Mouse (Mus musculus): ENCODE results near the gene Zbtb46.

Zbtb46 gene

DNA sequence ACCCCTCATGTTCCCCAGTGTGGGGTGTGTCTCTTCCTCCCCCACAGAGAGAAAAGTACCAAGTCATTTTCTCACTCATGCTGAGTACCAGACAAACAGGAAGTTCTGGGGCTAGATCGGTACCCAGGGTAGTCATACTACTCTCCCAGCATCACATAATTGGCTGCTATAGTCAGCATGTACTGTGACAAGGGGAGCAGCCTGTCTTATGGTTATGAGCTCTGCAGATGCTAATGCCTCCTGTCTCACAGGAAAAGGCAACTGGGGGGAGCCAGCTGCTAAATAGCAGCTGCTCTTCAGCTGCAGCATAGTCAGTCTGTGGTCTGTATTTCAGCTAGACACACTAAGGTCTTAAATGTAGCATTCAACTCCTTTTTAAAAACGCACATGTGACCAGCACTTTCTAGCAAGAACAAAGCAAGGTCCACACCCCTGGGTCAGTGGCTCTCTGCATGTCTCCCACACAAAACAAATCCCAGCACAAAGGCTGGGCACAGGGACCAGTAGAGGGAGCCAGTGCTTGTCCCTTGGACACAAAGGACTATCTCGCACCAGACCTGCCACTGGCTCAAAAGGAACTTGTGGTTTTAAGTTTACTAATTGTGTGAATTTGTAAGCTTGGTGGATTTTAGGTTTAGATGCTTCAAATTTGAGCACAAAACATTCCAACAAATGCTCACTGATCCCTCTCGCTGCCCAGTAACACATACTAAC, 48.3 kb downstream of the Zbtb46 start:
- no peak; the same call in 1 of the 2 replicates for ATAC-seq (ENCODE audit: insufficient number of reproducible peaks, low FRiP score, low TSS enrichment)

DNA sequence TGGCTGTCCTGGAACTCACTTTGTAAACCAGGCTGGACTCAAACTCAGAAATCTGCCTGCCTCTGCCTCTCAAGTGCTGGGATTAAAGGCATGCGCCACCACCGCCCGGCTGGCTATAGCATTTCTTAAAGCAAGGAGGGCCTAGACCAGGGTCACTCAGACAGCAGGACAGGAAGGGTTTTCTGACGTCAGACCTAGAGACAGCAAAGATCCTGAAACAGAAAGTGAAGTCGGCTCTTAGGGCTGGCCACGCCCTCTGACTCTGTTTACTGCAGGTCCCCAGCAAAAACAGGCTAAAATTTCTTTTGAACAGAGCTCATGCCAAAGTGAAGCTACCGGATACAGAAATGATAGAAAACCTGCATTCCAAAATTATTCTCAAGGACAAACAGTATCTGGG, 49.6 kb downstream of the Zbtb46 start:
- no peak for ATAC-seq (ENCODE audit: insufficient number of reproducible peaks, low FRiP score, low TSS enrichment)

DNA sequence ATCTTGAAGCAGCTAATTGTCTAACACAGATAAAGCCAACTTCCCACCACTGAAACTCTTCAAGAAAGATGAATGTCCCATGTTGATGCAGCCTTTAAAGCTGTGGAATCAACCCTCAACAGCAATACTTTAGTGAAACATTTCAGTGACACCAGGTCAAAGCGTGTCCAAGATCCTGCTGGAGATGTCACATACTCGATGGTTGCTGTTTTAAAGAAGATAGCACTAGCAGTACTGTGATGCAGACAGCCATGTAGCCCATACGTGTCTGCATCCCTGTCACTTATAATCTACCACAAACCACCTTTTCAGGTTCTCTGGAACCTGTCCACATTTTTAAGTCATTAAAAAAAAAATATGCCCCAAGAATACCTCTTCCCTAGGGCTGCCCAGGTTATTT, 55.5 kb downstream of the Zbtb46 start:
- no peak for ATAC-seq (ENCODE audit: insufficient number of reproducible peaks, low FRiP score, low TSS enrichment)

DNA sequence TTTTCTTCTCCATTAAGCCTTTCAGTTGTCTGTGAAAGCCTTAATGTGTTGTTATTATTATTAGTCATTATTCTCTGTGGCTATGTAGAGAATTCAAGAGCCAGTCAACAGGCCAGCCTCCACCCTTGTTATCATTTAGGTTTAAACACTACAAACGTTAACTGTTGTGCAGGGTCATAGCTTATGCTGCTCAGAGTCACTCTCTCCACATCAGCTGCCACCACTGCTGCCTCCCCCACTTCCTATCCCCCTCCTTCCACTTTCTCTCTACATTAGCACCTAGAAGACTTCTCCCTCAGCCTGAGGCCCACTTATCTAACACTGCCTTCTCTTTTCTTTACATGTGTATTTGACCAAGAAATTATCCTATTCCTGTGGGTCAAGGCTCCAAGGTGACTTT, 57.7 kb downstream of the Zbtb46 start:
- no peak for ATAC-seq (ENCODE audit: insufficient number of reproducible peaks, low FRiP score, low TSS enrichment)

DNA sequence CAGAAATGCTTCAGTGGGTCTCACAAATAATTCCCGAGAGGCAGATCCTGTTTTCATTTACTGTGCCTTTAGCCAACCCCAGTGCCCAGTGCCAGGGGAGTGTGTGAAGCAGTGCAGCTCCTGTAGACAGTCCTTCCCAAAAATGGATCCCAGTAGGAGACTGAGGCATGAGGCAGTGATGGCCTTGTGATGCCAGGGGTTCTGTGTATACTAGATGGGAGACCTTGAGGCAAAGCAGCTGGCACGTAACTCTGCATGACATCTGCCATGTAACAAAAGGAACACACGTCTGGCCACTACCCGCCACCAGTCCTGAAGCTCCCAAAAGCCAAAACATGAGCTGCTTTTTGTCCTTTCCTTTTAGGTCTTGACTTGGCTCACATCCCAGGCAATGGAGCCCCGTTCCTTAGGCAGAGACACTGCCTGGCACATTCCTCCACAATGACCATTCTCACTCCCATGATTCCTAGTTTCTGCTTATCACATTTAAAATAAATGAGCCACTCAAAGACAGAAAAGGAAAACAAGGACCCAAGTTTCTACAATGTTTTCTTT, 61.9 kb downstream of the Zbtb46 start:
- no peak for ATAC-seq (ENCODE audit: insufficient number of reproducible peaks, low FRiP score, low TSS enrichment)

DNA sequence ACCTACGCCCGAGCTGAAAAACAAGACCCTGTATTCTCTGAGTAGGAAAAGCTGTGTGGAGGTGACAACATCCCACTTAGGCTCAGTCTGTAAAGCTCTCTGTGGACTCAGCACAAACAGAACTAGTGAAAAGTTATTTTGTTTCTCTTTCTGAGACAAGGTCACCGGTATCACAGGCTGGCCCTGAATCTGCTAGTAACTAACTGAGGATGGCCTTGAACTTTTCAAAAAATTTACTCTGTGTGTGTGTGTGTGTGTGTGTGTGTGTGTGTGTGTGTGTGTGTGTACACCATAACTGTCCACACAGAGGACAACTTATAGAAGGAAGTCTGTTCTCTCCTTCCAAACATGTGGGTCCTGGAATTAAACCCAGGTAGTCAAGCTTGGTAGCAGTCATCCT, 65.1 kb downstream of the Zbtb46 start:
- no peak for ATAC-seq (ENCODE audit: insufficient number of reproducible peaks, low FRiP score, low TSS enrichment)

DNA sequence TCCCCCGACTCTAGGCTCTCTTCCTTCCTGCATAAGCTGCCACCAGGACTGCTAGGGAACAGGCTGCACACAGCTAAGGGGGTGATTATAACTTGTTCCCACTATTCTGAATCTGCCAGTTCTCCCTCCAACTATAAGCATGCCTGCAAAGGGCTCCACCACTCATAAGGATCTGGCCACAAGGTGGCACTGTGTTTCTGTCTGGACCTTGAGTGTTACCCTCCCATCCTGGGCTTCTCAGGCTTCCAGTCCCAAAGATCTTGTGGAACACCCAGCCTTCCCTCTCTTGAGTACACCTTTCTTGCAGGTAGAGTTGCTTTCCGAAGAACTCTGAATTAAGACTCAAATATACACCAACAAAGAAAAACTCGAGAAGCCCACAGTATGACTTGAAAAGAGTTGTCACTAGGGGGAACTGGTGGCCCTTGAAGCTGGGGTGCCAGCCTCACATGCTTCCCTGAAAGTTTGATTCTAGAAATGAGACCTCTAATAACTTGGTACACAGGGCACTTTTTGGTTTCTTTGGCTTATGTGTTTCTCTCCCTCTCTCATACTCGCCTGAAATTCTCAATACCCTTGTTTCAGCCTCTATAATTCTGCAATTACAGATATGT, 66.5 kb downstream of the Zbtb46 start:
- ATAC-seq (ENCODE audit: insufficient number of reproducible peaks, low FRiP score, low TSS enrichment): peak; percentile 69; the same call in 1 of the 2 replicates

DNA sequence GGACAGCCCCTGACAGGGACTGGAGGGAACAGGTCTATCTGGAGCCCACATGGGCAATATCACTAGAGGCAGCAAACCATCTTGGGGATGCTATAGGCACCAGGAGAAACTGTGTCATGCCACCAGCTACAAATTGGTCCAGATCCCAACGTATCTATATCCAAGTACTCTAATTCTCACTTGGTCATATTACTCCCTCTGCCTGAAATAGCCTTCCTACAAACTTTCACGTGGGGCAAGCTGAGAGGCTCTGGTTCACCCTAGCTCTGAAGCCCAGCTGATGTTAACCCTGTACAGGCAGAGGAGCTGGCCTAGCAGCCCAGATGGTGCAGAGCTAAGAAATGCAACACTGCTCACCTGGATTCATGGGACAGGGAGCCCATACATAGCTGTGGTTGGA, 67.7 kb downstream of the Zbtb46 start:
- no peak for ATAC-seq (ENCODE audit: insufficient number of reproducible peaks, low FRiP score, low TSS enrichment)

DNA sequence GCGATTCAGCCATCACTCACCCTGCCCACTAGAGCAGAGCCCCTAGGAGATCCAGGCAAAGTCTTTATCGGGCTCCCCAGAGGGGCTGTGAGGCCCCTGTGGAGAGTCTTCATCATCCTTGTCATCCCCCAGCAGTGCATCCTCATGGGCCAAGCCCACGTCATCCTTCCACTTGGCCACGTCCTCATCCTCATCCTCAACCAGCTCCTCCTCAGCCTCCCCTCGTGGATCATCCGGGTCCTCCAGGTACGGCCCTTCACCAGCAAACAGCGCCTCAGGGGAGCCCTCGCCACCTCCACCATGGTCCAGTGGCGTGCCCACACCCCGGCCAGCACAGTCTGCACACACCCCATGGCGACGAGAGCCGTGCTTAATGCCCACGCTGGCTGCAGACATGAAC, 68.2 kb downstream of the Zbtb46 start:
- no peak for ATAC-seq (ENCODE audit: insufficient number of reproducible peaks, low FRiP score, low TSS enrichment)

DNA sequence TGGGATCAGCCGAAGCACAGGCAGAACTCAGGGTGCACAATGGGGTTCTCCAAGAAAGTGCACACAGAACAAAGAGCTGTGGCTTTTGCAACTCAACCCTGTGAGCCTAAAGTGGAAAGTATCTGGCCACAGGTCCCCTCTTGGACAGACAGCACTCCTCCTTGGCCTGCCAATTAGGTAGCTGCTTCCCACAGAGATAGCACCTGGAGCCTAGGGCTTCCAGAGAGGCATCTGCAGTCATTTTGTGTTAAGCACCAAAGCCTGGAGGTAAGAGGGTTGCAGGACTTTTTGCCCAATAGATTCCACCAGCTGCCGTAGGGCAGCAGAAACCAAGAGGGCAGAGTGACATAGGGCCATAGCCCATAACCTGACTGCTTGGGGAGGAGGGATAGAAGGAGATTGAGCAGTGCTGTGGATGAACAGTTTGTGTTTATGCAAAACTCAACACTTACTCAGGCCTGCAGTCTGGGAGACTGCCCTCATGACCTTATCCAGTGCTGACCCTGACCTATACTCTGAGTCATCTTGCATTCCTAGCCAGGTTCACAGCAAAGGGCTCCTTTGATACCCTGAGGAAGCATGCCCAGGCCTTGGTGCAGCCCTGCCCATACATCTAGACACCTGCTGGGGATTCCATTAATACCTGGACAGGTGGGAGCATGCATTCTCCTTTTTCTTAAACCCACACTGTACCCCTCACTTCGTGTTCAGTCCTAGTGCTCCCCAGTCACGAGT, 68.9 kb downstream of the Zbtb46 start:
- ATAC-seq (ENCODE audit: insufficient number of reproducible peaks, low FRiP score, low TSS enrichment): peak; percentile 33; the same call in 1 of the 2 replicates

DNA sequence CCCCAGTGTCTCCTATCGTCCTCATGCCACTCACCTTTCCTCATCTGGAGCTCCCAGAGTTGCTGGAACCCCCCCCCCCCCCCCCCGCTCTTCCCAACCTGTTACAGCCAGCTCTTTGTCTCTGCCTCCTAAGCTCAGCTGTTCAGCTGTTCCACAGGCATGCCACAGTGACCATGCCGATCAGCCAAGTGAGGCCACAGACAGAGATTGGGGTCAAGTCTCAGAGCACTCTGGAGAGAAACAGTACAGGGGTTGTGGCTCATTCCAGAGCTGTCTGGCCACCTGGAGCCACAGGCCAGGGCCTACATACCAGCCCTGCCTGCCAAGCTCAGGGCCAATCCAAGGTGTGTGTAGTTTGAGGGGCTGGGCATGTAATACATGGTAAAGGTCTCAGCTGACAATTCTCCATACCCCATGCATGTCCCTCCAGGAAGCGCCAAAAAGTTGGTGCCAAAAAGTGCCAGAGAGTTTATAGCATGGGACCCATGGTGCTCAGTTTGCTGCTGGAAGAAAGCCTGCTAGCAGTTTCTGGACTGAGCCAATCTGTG, 72.5 kb downstream of the Zbtb46 start:
- ATAC-seq (ENCODE audit: insufficient number of reproducible peaks, low FRiP score, low TSS enrichment): no peak

DNA sequence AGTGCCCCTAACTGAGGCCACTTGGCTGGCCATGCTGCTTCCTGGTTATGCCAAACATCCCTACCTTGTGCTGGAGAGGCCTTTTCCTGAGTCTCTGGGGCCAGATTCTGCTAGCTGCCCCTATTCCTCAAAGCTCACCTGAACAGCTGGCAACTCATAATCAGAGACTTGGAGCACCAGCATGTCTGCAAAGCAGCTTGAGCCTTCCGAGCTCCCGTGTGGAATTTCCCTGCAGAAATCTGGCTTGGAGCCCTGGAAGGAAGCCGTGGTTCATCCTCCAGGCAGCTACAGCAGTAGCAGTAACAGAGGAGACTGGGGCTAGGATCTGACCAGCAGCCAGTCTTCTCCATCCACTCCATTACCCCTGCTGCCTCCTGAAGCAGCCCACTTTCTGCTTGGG, 73.3 kb downstream of the Zbtb46 start:
- ATAC-seq (ENCODE audit: insufficient number of reproducible peaks, low FRiP score, low TSS enrichment): peak; percentile 47

DNA sequence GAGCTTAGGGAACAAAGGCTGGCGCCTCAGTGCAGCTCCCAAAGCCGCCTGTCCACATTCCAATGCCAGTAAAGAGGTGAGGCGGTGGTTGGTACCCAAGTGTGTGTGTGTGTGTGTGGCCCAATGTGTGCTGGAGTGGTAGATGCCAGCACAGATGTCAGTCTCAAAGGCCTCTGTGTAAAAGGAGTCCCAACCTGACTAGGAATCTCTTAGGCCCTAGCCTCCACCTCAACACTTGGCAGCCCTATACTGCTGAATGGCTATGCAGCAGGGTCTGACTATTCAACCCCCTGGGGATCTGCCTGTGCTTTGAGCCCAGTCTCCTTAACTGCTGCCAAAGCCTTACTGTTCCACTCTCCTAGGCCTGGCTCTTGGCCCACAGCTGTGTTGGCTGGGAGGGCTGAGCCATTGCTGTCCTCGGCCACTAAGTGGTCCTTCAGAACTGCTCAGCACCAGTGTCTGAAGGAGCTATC, 74.3 kb downstream of the Zbtb46 start:
- no peak for ATAC-seq (ENCODE audit: insufficient number of reproducible peaks, low FRiP score, low TSS enrichment)

DNA sequence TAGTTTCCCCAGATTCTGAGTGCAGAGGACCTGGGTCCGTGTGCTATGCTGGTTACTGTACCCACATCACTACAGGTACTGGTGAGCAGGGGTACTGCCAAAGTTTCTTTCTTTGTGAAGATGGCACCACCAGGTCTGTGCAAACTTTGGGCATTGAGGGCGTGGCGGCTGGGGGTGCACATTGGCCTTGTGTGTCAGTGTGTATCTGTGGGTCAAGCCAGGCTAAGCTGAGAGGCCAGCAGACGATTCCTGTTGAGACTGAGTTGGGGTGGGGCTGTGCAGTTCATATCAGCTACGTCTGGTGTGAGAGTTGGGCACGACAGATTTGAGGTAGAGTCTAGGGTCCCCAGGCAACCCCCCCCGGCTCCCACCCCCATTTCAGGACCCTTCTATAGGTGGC, 74.8 kb downstream of the Zbtb46 start:
- ATAC-seq (ENCODE audit: insufficient number of reproducible peaks, low FRiP score, low TSS enrichment): no peak

DNA sequence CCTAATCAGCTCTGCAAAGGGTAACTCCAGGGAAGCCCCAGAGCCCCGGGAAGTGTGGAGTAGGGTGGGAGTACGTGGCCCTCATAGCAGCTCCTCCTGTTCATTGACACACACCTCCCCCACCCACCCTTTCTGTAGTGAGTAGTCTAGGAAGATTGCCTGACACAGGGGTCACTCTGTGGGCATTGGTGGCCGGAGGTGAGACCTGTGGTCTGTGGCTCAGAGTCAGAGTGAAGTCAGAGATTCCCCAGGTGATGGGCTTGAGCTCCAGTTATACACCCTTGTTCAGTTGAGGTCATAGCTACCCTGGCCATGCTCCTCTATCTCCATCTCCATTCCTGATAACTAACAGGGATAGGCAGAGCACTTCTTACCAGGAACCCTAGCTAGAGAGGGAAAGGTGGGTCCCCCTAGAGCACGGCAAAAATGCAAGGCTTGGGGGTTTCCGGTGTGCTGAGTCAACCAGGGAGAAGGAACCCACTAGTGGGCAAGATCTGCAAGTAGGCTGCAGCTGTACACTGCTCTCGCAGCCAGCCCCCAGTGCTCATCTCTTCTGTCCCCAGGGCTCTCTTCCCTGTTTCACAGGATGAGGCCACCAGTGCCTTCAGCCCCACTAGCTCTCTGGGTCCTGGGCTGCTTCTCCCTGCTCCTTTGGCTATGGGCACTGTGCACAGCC, 77.5 kb downstream of the Zbtb46 start:
- ATAC-seq (ENCODE audit: insufficient number of reproducible peaks, low FRiP score, low TSS enrichment): no peak

DNA sequence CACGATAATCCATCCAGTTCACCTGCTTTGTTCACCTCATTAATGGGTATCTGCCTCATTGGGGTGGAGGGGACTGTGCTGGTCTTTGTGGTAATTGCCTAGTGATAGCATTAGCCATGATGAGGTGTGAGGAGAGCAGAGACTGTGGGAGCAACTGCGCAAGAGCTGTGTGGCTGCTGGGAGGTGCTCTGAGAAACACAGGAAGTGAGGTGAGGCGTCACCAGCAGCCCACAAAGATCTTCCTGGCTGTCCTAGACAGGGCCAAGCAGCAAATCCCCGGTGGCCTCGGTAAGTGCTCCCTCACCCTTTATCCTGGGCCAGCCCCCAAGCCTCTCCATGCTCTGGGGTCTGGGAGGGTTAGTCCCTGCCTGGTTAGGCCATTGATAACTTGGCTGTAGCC, 78.1 kb downstream of the Zbtb46 start:
- ATAC-seq (ENCODE audit: insufficient number of reproducible peaks, low FRiP score, low TSS enrichment): no peak

DNA sequence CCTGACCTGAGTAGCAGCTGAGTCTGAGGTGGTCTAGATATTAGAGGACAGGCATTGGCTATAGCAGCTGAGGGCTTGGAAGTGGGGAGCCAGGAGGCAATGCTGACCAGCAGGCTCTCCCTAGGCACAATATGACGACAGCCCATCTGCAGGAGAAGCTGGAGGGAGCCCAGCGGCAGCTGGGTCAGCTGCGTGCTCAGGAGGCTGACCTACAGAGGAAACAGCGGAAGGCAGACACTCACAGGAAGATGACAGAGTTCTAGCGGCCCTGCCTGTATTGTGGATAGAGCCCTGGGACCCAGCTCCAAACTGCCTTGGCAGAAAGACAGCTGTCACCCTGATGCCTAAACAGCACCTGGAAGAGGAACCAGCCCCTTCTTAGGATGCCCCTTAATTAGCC, 79.0 kb downstream of the Zbtb46 start:
- ATAC-seq (ENCODE audit: insufficient number of reproducible peaks, low FRiP score, low TSS enrichment): no peak

DNA sequence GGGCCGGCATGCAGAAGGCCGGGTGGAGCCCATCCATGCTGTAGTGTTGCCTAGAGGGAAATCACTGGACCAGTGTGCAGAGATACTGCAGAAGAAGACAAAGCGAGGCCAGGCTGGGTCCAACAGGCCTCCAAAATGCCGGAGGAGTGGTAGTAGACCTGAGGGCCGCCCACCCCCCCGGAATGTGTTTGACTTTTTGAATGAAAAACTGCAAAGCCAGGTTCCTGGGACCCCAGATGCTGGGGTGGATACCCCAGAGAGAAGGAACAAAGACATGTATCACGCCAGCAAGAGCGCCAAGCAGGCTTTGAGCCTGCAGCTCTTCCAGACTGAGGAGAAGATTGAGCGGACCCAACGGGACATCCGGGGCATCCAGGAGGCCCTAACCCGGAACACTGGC, 79.4 kb downstream of the Zbtb46 start, which contains the start of gene Lime1:
Gene Lime1 (plus strand): TSS at position 301 of the 400 bp plus-strand sequence.
- no peak for ATAC-seq (ENCODE audit: insufficient number of reproducible peaks, low FRiP score, low TSS enrichment)

DNA sequence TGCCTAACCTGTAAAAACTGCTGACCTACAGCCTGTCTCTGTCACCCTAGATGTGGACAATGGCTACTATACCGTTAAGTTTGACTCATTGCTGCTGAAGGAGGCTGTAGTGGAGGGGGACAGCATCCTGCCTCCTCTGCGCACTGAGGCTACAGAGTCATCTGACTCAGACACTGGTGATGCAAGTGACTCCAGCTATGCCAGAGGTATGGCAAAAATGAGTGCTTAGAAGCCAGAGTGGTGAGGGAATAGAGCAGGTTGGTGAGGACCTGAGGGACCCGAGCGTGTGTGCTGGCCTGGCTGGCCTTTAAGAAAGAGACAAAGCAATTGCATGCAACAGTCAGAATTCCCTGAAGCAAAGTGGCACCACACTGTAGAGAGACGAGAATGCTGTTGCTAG, 80.5 kb downstream of the Zbtb46 start:
- no peak for ATAC-seq (ENCODE audit: insufficient number of reproducible peaks, low FRiP score, low TSS enrichment)

DNA sequence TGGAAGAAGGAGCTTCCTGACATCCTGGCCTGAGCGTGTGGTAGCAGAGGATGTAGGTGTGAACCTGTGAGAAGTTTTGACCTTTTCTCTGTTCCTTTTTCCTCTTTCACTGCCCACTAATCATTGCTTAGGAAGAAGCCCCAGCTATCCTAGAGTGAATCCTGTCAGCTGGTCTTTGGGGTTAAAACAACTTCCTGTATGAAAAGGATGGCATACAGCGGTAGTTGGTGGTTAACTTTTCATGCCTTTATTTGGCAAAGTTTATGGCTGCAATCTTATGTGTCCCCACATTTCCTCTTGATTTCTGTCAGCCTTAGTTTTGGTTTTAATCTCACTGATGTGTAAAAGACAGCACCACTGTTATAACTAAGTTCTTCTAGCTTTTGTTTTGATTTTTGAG, 82.0 kb downstream of the Zbtb46 start:
- no peak for ATAC-seq (ENCODE audit: insufficient number of reproducible peaks, low FRiP score, low TSS enrichment)
